Mouse (Mus musculus): ENCODE measurements at regions not wholly inside any gene's neighbourhood (a gene's known extent, or its start where the extent isn't known, plus 50 kb on each side); places are given as distances from the start of the nearest gene placed in this dataset.

GRCm38 (mm10) chr8:34651750-34652149, 540.2 kb upstream of the Gm10131 start:
- TF ChIP-seq CTCF (IDR thresholded peaks at IDR 0.05; ENCODE audit: borderline replicate concordance, insufficient read depth, low read depth, low read length) (no peak), POLR2A (IDR thresholded peaks at IDR 0.05; ENCODE audit: borderline replicate concordance, insufficient read depth, low read length) (no peak)
